Mouse (Mus musculus): Measurements from ENCODE around the gene Fam189a1. TPM values are rescaled to one million over a fixed set of nuclear protein-coding genes. Genes with fewer than 3 reads are reported as not detected.
A peak's percentile ranks its signal among the peaks of the same experiment; 100 is the strongest.

Gene Fam189a1
- polyA plus RNA-seq, 1 experiment, result not detected

DNA sequence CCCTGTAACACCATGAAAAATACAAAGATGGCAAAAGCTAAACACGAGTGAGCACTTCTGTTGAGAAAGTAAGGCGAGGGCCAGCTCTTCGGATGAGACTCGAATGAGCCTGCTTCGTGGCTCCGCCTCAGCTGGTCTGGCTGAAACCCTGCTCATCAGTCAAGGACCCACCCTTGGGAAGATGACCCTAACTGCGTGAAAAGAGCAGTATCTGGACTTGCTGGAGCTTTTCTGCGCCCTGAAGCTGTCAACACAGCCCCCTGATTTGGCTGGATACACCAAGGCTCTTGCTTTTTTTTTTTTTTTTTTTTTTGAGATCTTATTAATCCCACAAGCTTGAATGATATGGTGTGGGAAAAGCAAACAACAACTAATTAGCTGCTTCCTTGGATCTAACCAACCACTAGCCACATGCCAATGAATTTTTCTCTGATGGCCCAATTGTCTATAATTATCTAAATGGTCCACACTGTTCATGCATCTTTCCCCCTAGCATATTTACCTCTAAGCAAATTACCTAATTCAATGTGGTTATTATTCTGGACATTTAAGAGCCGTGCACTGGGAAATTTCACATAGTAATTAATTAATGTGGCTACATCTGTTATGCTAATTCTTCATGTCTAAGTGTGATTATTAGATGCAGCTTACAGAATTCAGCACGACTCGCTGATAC, 272.0 kb downstream of the Fam189a1 start:
- Histone ChIP-seq H3K36me3 (ENCODE audit: control insufficient read depth, insufficient read depth, low read length, poor library complexity, severe bottlenecking) (no peaks in the 10 kb centered on the region), H3K4me1 (ENCODE audit: control insufficient read depth, insufficient read depth, low read length) (no peaks in the 10 kb centered on the region), H3K4me3 (ENCODE audit: low read depth, low read length) (no peak overlapping the region), H3K27me3 (ENCODE audit: control insufficient read depth, insufficient read depth, low read length, poor library complexity, severe bottlenecking) (no peaks in the 10 kb centered on the region), H3K9ac (ENCODE audit: low read depth, poor library complexity, severe bottlenecking) (no peak overlapping the region), H3K9me3 (replicated peaks; ENCODE audit: control insufficient read depth, insufficient read depth, low read length, poor library complexity, severe bottlenecking) (no peaks in the 10 kb centered on the region), H3K27ac (ENCODE audit: insufficient read depth, low read length) (no peak overlapping the region)
- TF ChIP-seq EP300 (IDR thresholded peaks at IDR 0.05; ENCODE audit: insufficient read depth, low read depth, low read length) (no peak), CTCF (IDR thresholded peaks at IDR 0.05; ENCODE audit: low read depth, low read length) (no peak), POLR2A (IDR thresholded peaks at IDR 0.05; ENCODE audit: insufficient read depth, low read length) (no peak)

DNA sequence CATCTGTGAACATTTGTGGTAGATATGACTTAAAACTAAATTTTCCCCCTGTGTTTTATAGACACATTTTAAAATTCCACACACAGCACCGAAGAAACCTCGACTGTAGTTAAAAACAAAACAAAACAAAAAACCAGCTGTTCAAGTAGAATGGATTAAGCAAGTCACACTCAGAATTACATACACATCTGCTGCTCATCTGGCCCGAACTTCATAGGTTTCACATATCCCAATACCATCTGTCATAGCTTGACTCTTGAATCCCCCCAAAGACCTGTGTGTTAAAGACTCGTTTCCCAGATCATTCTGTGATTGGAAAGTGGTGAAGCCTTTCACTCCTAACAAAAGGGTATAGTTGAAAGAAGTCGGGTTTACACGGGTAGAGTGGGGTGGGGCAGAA, 274.1 kb downstream of the Fam189a1 start:
- TF ChIP-seq EP300 (IDR thresholded peaks at IDR 0.05; ENCODE audit: insufficient read depth, low read depth, low read length) (no peak), CTCF (IDR thresholded peaks at IDR 0.05; ENCODE audit: low read depth, low read length) (no peak), POLR2A (IDR thresholded peaks at IDR 0.05; ENCODE audit: insufficient read depth, low read length) (no peak)

DNA sequence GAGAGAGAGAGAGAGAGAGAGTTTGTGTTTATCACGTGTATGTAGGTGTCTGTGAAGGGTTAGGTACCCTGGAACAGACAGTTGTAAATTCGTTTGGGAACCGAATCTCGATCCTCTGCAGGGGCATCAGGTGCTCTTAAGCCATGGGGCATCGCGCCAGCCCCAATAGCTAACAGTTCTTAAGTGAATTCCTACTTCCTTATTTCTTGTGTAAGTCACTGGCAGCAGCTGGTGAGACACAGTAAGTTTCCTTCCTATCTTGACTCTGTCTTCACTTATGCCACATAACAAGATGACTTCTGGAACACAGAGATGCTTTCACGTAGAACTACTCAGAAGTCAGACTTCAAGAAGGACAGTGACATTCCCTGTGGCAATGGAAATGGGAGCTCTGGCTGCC, 275.0 kb downstream of the Fam189a1 start:
- TF ChIP-seq CTCF (IDR thresholded peaks at IDR 0.05; ENCODE audit: low read depth, low read length) (no peak), POLR2A (IDR thresholded peaks at IDR 0.05; ENCODE audit: insufficient read depth, low read length) (no peak), EP300 (IDR thresholded peaks at IDR 0.05; ENCODE audit: insufficient read depth, low read depth, low read length) (no peak)
- Histone ChIP-seq H3K27ac (ENCODE audit: insufficient read depth, low read length) (no peak overlapping the region), H3K27me3 (ENCODE audit: control insufficient read depth, insufficient read depth, low read length, poor library complexity, severe bottlenecking) (no peaks in the 10 kb centered on the region), H3K9ac (ENCODE audit: low read depth, poor library complexity, severe bottlenecking) (no peak overlapping the region), H3K4me1 (ENCODE audit: control insufficient read depth, insufficient read depth, low read length) (no peaks in the 10 kb centered on the region), H3K36me3 (ENCODE audit: control insufficient read depth, insufficient read depth, low read length, poor library complexity, severe bottlenecking) (no peaks in the 10 kb centered on the region), H3K4me3 (ENCODE audit: low read depth, low read length) (no peak overlapping the region), H3K9me3 (replicated peaks; ENCODE audit: control insufficient read depth, insufficient read depth, low read length, poor library complexity, severe bottlenecking) (no peaks in the 10 kb centered on the region)

More for the DNA sequence above, 274.1 kb downstream of the Fam189a1 start:
- Histone ChIP-seq H3K4me1 (ENCODE audit: control insufficient read depth, insufficient read depth, low read length) (no peaks in the 10 kb centered on the region), H3K27ac (ENCODE audit: insufficient read depth, low read length) (no peak overlapping the region), H3K9me3 (replicated peaks; ENCODE audit: control insufficient read depth, insufficient read depth, low read length, poor library complexity, severe bottlenecking) (no peaks in the 10 kb centered on the region), H3K9ac (ENCODE audit: low read depth, poor library complexity, severe bottlenecking) (no peak overlapping the region), H3K27me3 (ENCODE audit: control insufficient read depth, insufficient read depth, low read length, poor library complexity, severe bottlenecking) (no peaks in the 10 kb centered on the region), H3K36me3 (ENCODE audit: control insufficient read depth, insufficient read depth, low read length, poor library complexity, severe bottlenecking) (no peaks in the 10 kb centered on the region), H3K4me3 (ENCODE audit: low read depth, low read length) (no peak overlapping the region)

DNA sequence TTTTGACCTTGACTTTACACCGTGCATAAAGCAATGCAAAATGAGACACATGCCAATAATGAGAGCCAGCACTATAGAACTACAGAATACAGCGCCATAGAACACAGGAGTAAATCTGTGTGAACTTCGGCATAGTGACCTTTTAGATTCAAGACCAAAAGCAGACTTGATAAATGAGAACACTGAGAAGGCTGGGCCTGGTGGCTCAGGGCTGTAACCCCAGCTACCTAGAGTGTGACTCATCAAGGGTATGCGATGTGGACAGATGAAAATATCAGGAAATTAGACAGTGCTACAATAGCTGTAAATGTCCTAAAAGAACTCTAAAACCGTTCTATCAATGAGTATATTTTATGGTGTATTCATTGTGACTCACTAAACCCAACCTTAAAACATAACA, 276.0 kb downstream of the Fam189a1 start:
- Histone ChIP-seq H3K4me3 (ENCODE audit: low read depth, low read length) (no peak overlapping the region), H3K27ac (ENCODE audit: insufficient read depth, low read length) (no peak overlapping the region), H3K9ac (ENCODE audit: low read depth, poor library complexity, severe bottlenecking) (no peak overlapping the region), H3K27me3 (ENCODE audit: control insufficient read depth, insufficient read depth, low read length, poor library complexity, severe bottlenecking) (no peaks in the 10 kb centered on the region), H3K9me3 (replicated peaks; ENCODE audit: control insufficient read depth, insufficient read depth, low read length, poor library complexity, severe bottlenecking) (no peaks in the 10 kb centered on the region), H3K36me3 (ENCODE audit: control insufficient read depth, insufficient read depth, low read length, poor library complexity, severe bottlenecking) (no peaks in the 10 kb centered on the region), H3K4me1 (ENCODE audit: control insufficient read depth, insufficient read depth, low read length) (no peaks in the 10 kb centered on the region)
- TF ChIP-seq CTCF (IDR thresholded peaks at IDR 0.05; ENCODE audit: low read depth, low read length) (no peak), EP300 (IDR thresholded peaks at IDR 0.05; ENCODE audit: insufficient read depth, low read depth, low read length) (no peak), POLR2A (IDR thresholded peaks at IDR 0.05; ENCODE audit: insufficient read depth, low read length) (no peak)

DNA sequence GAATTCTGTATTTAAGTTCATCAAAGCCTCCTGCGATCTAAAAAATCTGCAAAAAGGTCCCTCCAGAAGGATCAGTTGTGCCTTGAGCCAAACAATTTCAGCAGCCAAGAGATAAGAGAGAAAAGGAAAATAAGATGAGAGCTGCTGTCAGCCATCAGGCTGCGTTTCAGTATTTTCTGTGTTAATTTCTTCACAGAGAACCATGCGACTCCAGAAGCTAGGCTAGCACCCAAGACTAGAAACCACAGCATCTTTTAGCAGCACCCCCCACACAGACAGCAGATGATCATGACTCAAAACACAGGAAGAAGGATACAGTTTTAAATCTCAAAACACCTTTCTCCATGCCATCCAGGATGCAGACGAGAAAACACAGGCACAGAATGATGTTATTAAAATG, 281.4 kb downstream of the Fam189a1 start:
- no peak overlapping the region for H3K4me3 ChIP-seq (ENCODE audit: low read depth, low read length)
- TF ChIP-seq CTCF (IDR thresholded peaks at IDR 0.05; ENCODE audit: low read depth, low read length) (no peak), POLR2A (IDR thresholded peaks at IDR 0.05; ENCODE audit: insufficient read depth, low read length) (no peak)
- peaks cover 3% of the 10 kb centered on the region for H3K4me1 ChIP-seq (ENCODE audit: control insufficient read depth, insufficient read depth, low read length)
- H3K9ac ChIP-seq (ENCODE audit: low read depth, poor library complexity, severe bottlenecking), result no peak overlapping the region
- H3K36me3 ChIP-seq (ENCODE audit: control insufficient read depth, insufficient read depth, low read length, poor library complexity, severe bottlenecking), result no peaks in the 10 kb centered on the region
- no peak overlapping the region for H3K27ac ChIP-seq (ENCODE audit: insufficient read depth, low read length)
- H3K27me3 ChIP-seq (ENCODE audit: control insufficient read depth, insufficient read depth, low read length, poor library complexity, severe bottlenecking), result no peaks in the 10 kb centered on the region
- no peaks in the 10 kb centered on the region for H3K9me3 ChIP-seq (replicated peaks; ENCODE audit: control insufficient read depth, insufficient read depth, low read length, poor library complexity, severe bottlenecking)

DNA sequence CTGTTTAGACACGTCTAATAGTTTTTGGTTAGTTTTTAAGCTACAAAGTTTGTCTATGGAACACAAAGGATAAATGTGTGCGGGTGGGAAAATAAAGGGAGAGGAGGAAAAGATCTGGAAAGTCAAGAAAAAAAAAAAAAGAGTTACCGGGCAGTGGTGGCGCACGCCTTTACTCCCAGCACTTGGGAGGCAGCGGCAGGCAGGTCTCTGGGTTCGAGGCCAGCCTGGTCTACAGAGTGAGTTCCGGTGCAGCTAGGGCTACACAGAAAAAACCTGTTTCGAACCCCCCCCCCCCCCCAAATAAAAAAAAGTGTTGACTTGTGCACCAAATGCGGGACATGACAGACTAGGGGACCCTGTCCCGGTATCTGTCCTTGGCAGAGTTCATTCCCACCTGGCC, 283.1 kb downstream of the Fam189a1 start:
- Histone ChIP-seq H3K27me3 (ENCODE audit: control insufficient read depth, insufficient read depth, low read length, poor library complexity, severe bottlenecking) (no peaks in the 10 kb centered on the region), H3K4me1 (ENCODE audit: control insufficient read depth, insufficient read depth, low read length) (peaks cover 3% of the 10 kb centered on the region), H3K4me3 (ENCODE audit: low read depth, low read length) (peak overlapping the region; percentile 48), H3K27ac (ENCODE audit: insufficient read depth, low read length) (no peak overlapping the region), H3K9ac (ENCODE audit: low read depth, poor library complexity, severe bottlenecking) (peak overlapping the region; percentile 58; the same call in 1 of the 2 replicates), H3K36me3 (ENCODE audit: control insufficient read depth, insufficient read depth, low read length, poor library complexity, severe bottlenecking) (no peaks in the 10 kb centered on the region), H3K9me3 (replicated peaks; ENCODE audit: control insufficient read depth, insufficient read depth, low read length, poor library complexity, severe bottlenecking) (no peaks in the 10 kb centered on the region)
- TF ChIP-seq CTCF (IDR thresholded peaks at IDR 0.05; ENCODE audit: low read depth, low read length) (no peak), POLR2A (IDR thresholded peaks at IDR 0.05; ENCODE audit: insufficient read depth, low read length) (no peak), EP300 (IDR thresholded peaks at IDR 0.05; ENCODE audit: insufficient read depth, low read depth, low read length) (no peak)

Data from ES-Bruce4 (cell line).